Mouse (Mus musculus) heart, adult 2 months (tissue): ENCODE results near the gene St8sia1.
A peak's percentile ranks its signal among the peaks of the same experiment; 100 is the strongest.

Source experiments
- CTCF ChIP-seq: fragments of 200-600 bp; IDR thresholded peaks from 2 replicates; pipeline ENCODE4 v1.8.1; 2022; ENCODE audit warnings: antibody characterized with exemption, mild to moderate bottlenecking, moderate library complexity
- POLR2A ChIP-seq: fragments of 200-500 bp; IDR thresholded peaks from 2 replicates; pipeline ENCODE4 v1.6.1; 2011; ENCODE audit warnings: mild to moderate bottlenecking, low read depth, low read length, control low read depth; ENCODE audit not compliant: insufficient read depth

- TF ChIP-seq CTCF (peak; percentile 31; the same call in 1 of the 2 replicates), POLR2A (no peak)
These were observed 133.0 kb downstream of the St8sia1 start for GRCm38 (mm10) chr6:142831243-142831642.
